Mouse (Mus musculus) spleen, adult 18-20 months (tissue): Measurements from ENCODE around the gene Msantd2.
A peak's percentile ranks its signal among the peaks of the same experiment; 100 is the strongest.

Experiments used
- DNase-seq, 2 experiments: peaks; one replicate each; pipeline ENCODE4 v3.0.0; 2022; ENCODE audit warnings: mixed read lengths in 2 of 2

Gene Msantd2

GRCm38 (mm10) chr9:37488611-37489396 is at the start of gene Msantd2:
Gene Msantd2, plus strand, starts transcription at chr9:37489319.
- DNase-seq, result peak; percentile 77 to 87

DNA sequence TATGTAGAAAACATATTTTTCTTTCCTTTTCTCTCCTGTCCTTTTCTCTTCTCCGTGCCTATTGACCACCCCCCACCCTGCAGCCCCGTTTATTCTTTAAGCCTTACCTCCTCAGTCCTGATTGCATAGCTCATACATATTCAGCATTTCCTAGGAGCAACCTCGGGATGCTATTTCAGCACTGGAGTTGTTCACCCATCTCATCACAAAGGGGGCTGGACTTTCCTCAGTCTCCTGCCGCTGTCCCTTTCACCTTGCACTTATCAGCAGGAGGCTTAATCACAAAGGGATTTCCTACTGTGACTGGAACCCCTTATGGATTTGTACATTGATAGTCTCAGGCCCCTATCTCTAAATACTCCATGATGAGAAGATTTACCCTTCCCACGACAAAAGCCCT is 36.7 kb upstream of the Msantd2 start:
- no peak for DNase-seq

- DNase-seq, result no peak
These were observed 35.8 kb upstream of the Msantd2 start for GRCm38 (mm10) chr9:37453328-37453727.

DNA sequence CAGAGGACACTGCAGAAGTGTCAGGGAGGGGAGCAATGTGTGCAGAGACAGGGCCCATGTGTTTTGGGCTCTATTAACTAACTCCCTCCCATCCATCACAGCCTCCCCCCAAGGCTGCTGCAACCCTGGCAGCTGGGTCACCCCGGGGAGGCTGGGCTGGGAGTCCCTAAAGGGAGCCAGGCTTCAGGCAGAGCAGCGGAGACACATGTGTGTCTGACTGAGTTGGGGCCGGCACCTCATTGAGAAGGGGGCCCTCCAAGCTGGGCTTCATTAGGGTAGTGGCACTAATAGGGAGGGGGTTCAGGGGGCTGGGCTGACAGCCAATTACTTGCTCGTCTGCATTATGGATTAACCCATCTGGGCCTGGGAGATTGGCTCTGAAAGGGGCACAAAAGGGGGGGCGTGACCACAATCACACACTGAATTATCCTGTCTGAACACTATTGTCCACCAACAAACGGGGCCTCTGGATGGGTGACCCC is 35.1 kb upstream of the Msantd2 start:
- no peak for DNase-seq

- DNase-seq, result no peak
These were observed 34.1 kb upstream of the Msantd2 start for GRCm38 (mm10) chr9:37454991-37455390.

- no peak for DNase-seq
These were observed 33.3 kb upstream of the Msantd2 start for GRCm38 (mm10) chr9:37455868-37456267.

GRCm38 (mm10) chr9:37456481-37456910 is 32.6 kb upstream of the Msantd2 start:
- no peak for DNase-seq

DNA sequence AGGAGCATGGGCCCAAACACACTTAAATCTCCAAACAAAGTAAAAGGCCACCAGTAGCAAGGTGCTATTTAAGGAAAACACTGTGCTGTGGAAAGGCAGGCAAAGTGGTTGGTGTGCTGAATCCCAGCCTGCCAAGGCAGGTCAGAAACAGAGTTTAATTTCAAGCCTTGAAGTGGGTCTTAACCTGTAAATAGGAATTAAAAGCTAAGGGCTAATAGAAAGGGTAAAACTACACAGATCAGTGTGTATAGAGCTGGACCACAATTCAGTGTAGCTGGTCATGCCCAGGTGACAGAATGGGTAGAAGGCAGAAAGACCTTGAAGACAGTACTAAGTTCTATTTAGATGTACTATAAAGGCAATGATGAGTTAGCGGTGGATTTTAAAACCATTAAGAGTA is 32.0 kb upstream of the Msantd2 start:
- DNase-seq, result no peak

- no peak for DNase-seq
These were observed 29.5 kb upstream of the Msantd2 start for GRCm38 (mm10) chr9:37459665-37460042.

DNA sequence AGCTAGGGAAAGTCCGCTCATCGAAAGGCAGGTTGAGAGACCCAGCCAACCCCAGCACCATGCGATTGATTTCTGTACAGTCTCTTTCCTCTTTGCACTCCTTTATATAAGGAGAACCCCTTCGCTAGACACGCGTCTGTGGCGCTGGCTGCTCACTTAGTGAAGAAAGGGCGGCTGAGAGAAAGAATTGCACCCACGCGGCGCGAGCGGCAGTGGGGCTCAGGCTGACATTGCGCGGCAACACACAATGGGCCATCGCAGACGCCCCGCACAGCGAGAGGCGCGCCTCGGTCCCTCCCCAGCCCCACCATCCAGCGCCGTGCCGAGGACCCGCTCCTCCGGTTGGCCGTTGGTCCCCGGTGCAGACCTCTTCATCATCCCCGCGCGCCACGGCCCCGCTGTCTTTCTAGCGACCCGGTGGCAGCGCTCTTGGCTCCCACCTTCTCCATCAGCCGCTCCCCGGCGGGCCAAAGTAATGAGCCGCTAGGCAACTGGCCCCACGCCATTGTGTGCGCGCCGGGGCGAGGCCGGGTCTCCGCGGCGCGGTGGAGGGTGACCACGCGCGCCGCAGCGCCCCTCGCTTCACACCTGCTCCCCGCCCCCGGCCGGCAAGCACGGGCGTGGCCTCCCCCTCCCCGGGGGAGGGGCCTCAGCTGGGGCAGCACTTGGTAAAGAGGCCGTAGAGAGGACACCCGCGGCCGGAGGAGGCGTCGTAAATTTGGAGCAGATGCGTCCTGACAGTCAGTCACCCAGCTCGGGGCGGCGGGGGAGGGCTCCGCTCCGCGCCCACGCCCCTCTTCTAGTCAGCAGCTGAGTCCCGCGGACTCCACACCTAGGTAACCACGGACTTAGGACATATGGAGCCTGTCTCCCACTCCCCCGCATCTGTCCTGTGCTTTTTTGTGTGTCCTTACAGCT is 28.8 kb upstream of the Msantd2 start:
- DNase-seq, result peak; percentile 8 to 24

DNA sequence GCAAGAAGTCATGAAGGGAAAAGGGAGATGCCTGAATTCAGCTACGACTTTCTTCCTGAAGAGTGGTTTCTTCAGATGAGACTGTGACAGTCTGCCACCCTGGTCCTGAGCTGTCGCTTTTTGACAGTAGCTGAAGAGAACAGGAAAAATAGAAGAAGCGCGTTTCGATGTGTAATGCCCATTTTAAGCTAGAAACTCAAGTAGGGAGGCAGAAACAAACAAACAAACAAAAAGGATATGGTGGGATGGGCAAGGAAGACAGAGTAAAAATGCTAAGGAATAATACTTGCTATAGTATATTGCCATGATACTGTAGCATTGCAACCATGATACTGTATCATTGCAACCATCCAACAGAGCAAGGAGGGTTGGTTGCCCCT is 28.2 kb upstream of the Msantd2 start:
- no peak for DNase-seq

DNA sequence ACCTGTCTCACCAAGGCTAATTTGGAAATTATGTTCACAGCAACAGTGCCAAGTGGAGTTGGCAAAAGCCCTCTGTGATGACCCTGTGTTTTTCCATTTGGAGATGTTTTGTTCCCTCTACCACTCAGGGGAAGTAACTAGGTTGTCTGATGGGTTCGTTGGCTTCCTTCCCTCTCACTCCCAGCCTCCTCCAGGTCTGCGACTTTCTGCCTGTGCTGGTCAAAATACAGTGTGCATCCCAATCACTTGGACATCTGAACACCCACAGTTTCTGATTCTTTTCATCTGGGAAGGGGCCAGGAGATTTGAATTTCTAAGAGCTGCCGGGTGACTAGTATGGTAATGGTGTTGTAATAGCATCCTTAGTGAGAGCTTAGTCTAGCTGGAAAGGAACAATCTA is 27.5 kb upstream of the Msantd2 start:
- no peak for DNase-seq

GRCm38 (mm10) chr9:37462764-37463163 is 26.4 kb upstream of the Msantd2 start:
- peak in 1 of 2 experiments; percentile 31 for DNase-seq

GRCm38 (mm10) chr9:37473611-37474125 is 15.5 kb upstream of the Msantd2 start:
- no peak for DNase-seq

DNA sequence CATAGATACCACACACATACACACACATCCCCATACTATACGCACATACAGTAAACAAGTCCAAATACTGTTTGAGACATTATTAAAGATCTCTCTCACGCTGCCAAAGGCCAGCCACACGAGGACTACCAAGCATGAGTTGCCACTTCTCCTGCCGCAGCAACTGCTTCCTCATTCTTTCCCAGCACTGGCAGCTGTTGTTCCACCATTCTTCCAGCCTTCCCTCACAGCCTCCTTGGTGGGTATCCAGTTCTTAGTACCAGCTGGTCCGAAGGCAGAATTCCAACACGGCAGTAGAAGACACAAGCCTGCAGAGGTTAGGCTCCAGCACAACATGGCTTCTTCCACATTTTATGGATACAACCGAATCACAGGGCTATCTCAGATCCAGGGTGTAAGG is 14.2 kb upstream of the Msantd2 start:
- DNase-seq, result no peak

- no peak for DNase-seq
These were observed 4.0 kb upstream of the Msantd2 start for GRCm38 (mm10) chr9:37485146-37485545.

DNA sequence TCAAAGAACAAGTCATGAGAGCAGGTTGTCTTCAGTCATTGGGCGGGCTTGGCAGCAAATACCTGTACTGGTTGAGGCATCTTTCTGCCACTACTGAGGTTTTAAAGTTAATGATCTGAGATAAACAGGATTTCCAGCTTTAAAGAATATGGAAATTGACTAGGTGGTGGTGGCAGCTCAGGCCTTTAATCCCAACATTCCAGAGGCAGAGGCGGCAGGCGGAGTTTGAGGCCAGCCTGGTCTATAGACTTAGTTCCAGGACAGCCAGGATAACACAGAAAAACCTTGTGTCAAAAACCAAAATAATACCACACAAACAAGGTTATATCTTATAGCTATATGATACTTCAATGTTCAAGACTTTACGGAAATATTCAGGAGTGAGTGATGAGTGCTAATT is 1.1 kb upstream of the Msantd2 start:
- DNase-seq, result no peak

- DNase-seq, result peak; percentile 25 to 43
These were observed 464 bp downstream of the Msantd2 start for GRCm38 (mm10) chr9:37489446-37490120.

DNA sequence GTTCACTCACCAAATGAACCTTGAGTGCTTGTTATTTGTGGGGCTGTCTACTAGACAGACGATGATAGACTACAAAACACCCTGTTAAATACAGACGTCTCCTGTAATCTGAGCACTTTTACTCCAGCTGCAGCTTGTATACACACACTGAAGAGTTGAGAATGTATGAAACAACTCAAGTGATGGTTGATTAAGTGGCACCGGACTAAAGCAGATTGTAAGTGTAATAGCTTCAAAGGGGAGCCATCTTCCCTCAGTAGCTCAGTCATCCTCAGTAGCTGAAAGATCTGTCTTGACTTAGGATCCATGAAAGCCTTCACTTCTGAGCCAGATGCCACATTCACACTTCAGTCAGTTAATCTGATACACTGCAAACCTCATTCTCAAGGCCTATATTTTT is 6.6 kb downstream of the Msantd2 start:
- no peak for DNase-seq

DNA sequence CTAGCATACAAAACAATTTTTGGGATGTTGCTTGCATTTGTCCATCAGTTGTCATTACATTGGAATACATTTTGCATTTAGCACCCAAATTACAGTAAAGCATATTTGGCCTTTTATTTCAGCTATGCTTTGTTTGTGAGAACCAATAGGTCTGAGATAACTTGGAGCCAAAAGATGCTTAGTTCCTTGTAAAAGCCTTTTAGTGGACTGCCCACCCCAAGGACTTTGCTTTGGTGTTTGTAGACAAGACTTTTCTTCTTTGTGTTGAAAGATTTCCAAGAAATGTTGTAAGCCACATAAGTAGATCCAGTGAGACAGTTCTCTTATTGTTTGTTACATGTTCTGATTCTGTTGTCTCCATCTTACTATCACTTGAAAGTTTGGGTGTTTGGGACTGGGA is 7.2 kb downstream of the Msantd2 start:
- no peak for DNase-seq

- no peak for DNase-seq
These were observed 11.1 kb downstream of the Msantd2 start for GRCm38 (mm10) chr9:37500201-37500600.

GRCm38 (mm10) chr9:37501170-37501569 is 12.1 kb downstream of the Msantd2 start:
- no peak for DNase-seq

GRCm38 (mm10) chr9:37504348-37504747 is 15.2 kb downstream of the Msantd2 start:
- no peak for DNase-seq
